ENCODE assay signal across 24 mouse cellular contexts in the genomic region with DNA sequence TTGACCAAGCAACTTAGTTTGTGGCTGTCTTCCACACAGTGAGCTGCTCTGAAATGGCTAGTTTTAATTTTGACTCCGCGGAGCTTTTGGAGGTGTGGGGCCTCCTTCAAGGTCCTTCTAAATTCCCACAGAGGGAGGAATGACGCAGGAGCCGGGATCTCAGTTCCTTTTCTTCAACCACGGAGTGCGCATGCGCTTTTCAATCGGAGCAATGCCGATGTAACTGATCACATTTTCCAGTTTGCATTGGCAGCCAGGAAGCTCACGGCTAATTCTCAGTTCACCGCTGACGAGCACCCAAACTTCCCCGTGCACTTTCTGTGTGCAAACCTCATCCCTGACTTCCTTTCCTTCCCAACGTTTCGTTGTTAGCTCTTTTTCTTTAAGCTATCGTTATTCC. TPM values are rescaled to one million over a fixed set of nuclear protein-coding genes. Genes with fewer than 3 reads are reported as not detected.
DNase-seq lines count a peak whose midpoint lies in the region; ATAC-seq and TF ChIP-seq lines count a peak whose summit lies in the region.
"Had no signal": no experiment of that assay in that cellular context is flagged by ENCODE, and none has a peak within 500 bp of the region (broad histone marks: within the 10 kb centered on the region; RNA-seq: fewer than 3 reads in every experiment).

No protein-coding gene starts in this region.

- no peaks in the 10 kb centered on the region for H3K36me3 ChIP-seq in embryonic facial prominence, embryonic 14.5 days (ENCODE audit: control insufficient read depth, insufficient read depth, low read length)
- no peaks in the 10 kb centered on the region for H3K36me3 ChIP-seq in embryonic facial prominence, embryonic 10.5 days (replicated peaks)
- no peaks in the 10 kb centered on the region for H3K36me3 ChIP-seq in testis, adult 2 months (ENCODE audit: control insufficient read depth, insufficient read depth, low read length)
- H3K36me3 ChIP-seq: embryonic facial prominence, embryonic 13.5 days; forebrain, embryonic 15.5 days had no signal

- peaks cover 3% of the 10 kb centered on the region; the same call in 1 of the 2 replicates for H3K4me1 ChIP-seq in embryonic facial prominence, embryonic 14.5 days (ENCODE audit: control insufficient read depth, insufficient read depth, low read length)
- peaks cover 28% of the 10 kb centered on the region for H3K4me1 ChIP-seq in embryonic facial prominence, embryonic 10.5 days
- H3K4me1 ChIP-seq in testis, adult 2 months (ENCODE audit: control insufficient read depth, insufficient read depth, low read length), result peaks cover 12% of the 10 kb centered on the region

- no peak overlapping the region for H3K4me2 ChIP-seq in embryonic facial prominence, embryonic 14.5 days (ENCODE audit: low read depth, low read length)
- H3K4me2 ChIP-seq: embryonic facial prominence, embryonic 13.5 days; forebrain, embryonic 13.5 days; forebrain, embryonic 15.5 days had no signal

- peak overlapping the region; percentile 28 for H3K27ac ChIP-seq in embryonic facial prominence, embryonic 14.5 days (replicated peaks; ENCODE audit: low read depth, low read length)
- no peak overlapping the region for H3K27ac ChIP-seq in embryonic facial prominence, embryonic 10.5 days (replicated peaks)
- H3K27ac ChIP-seq in testis, adult 2 months (ENCODE audit: control insufficient read depth, insufficient read depth, low read depth, low read length), result no peak overlapping the region
- H3K27ac ChIP-seq: embryonic facial prominence, embryonic 13.5 days; forebrain, embryonic 13.5 days; forebrain, embryonic 15.5 days had no signal

- no peak for DNase-seq in embryonic facial prominence, embryonic 14.5 days (ENCODE audit: low spot score)
- no peak for DNase-seq in embryonic facial prominence, embryonic 10.5 days (ENCODE audit: low spot score)
- peak; percentile 81 for DNase-seq in heart, adult 11 months
- DNase-seq in heart, postnatal 36 days, result no peak
- DNase-seq in testis, postnatal 10 days (ENCODE audit: low spot score), result no peak
- DNase-seq in fibroblast of lung, adult 2 months (ENCODE audit: low read depth), result peak; percentile 27
- DNase-seq: adrenal gland, adult 2 months; adrenal gland, postnatal 10 days; adrenal gland, postnatal 25 days; B cell, adult 2 months; cerebellum, adult 11-12 months; cerebellum, adult 2 months; cerebellum, adult 9-10 months; cerebellum, postnatal 10 days; cerebellum, postnatal 25 days; forebrain, postnatal 0 days had no signal

- H3K27me3 ChIP-seq in embryonic facial prominence, embryonic 14.5 days (replicated peaks; ENCODE audit: control insufficient read depth, insufficient read depth, low read length), result peaks cover 18% of the 10 kb centered on the region; the same call in 1 of the 2 replicates
- H3K27me3 ChIP-seq in embryonic facial prominence, embryonic 10.5 days (replicated peaks; ENCODE audit: low read depth, poor library complexity, severe bottlenecking), result peaks cover 52% of the 10 kb centered on the region
- H3K27me3 ChIP-seq in testis, adult 2 months (ENCODE audit: control insufficient read depth, insufficient read depth, low read length), result no peaks in the 10 kb centered on the region

- no peak for TF ChIP-seq CTCF in testis, adult 2 months (IDR thresholded peaks at IDR 0.05; ENCODE audit: control insufficient read depth, insufficient read depth, insufficient replicate concordance, low read depth, low read length)

- H3K9ac ChIP-seq in embryonic facial prominence, embryonic 14.5 days (ENCODE audit: low read depth, low read length), result no peak overlapping the region
- H3K9ac ChIP-seq: embryonic facial prominence, embryonic 13.5 days; forebrain, embryonic 13.5 days; forebrain, embryonic 15.5 days; forebrain, postnatal 0 days had no signal

- no peak for ATAC-seq in embryonic facial prominence, embryonic 14.5 days (ENCODE audit: low read depth)
- ATAC-seq in cerebellum, adult (ENCODE audit: insufficient number of reproducible peaks, low FRiP score, low TSS enrichment), result no peak
- ATAC-seq: CD4-positive, CD25-positive, alpha-beta regulatory T cell, adult 4 months; forebrain, embryonic 13.5 days; forebrain, embryonic 15.5 days; forebrain, postnatal 0 days had no signal

- intact Hi-C loops in heart, postnatal 36 days (cut with DNase I), result no loop called here

- 0 out of 2 replicates have a peak, but pooled peaks cover 6% of the 10 kb centered on the region for H3K9me3 ChIP-seq in embryonic facial prominence, embryonic 14.5 days (ENCODE audit: control insufficient read depth, low read length)
- H3K9me3 ChIP-seq in embryonic facial prominence, embryonic 10.5 days, result peaks cover 4% of the 10 kb centered on the region; the same call in 1 of the 2 replicates
- H3K9me3 ChIP-seq: embryonic facial prominence, embryonic 13.5 days; forebrain, embryonic 13.5 days; forebrain, embryonic 15.5 days had no signal

- no peak overlapping the region for H3K4me3 ChIP-seq in embryonic facial prominence, embryonic 14.5 days (ENCODE audit: low read depth, low read length)
- no peak overlapping the region for H3K4me3 ChIP-seq in embryonic facial prominence, embryonic 10.5 days
- peak overlapping the region; percentile 16; the same call in 1 of the 2 replicates for H3K4me3 ChIP-seq in testis, adult 2 months (ENCODE audit: control insufficient read depth, low read depth, low read length)
- H3K4me3 ChIP-seq: embryonic facial prominence, embryonic 13.5 days; erythroblast, embryonic 14.5 days; forebrain, embryonic 13.5 days; forebrain, embryonic 15.5 days had no signal

- 68% methylated on average over 16 of the region's 16 CpGs for WGBS in embryonic facial prominence, embryonic 14.5 days
- WGBS in embryonic facial prominence, embryonic 10.5 days, result 83% methylated on average over 16 of the region's 16 CpGs

- no peak for TF ChIP-seq POLR2A in testis, adult 2 months (IDR thresholded peaks at IDR 0.05; ENCODE audit: control insufficient read depth, low read depth, low read length)

RNA-seq across cellular contexts. Expression of a gene that starts 4.1 kb away (rescaled TPM):
- polyA plus RNA-seq in embryonic facial prominence, embryonic 14.5 days (2014; fragmentation: Nextera tagmentation; extraction: Ambion mirVana), result 21.5 and 21.9 TPM in 2 replicates
- polyA plus RNA-seq in embryonic facial prominence, embryonic 10.5 days (2016; fragmentation: Nextera tagmentation; extraction: Ambion mirVana), result 38.6 and 41.9 TPM in 2 replicates
- total RNA-seq in heart, postnatal 36 days (2021), result 1 to 10 TPM; 1.4 to 1.6 TPM
- polyA plus RNA-seq in testis, adult 2 months (2012; rRNA removed), result 1.4 and 1.7 TPM in 2 replicates
- total RNA-seq: MEL had no signal
- polyA plus RNA-seq: erythroblast, embryonic 14.5 days had no signal

Comparison
In these comparisons a context has a peak if more than half of its experiments do, and no peak if none do; other contexts are left out.
1. DNase-seq: peak in heart, adult 11 months (single experiment) and fibroblast of lung, adult 2 months (single experiment); none in embryonic facial prominence, embryonic 14.5 days (single experiment), embryonic facial prominence, embryonic 10.5 days (single experiment), heart, postnatal 36 days (0 of 2) and testis, postnatal 10 days (single experiment).